Mouse (Mus musculus) skeletal muscle tissue, adult 2 months (tissue): ENCODE data around the gene Dcaf11.
A peak's percentile ranks its signal among the peaks of the same experiment; 100 is the strongest.

Source experiments
- DNase-seq: peaks from one replicate; pipeline ENCODE4 v3.0.0-alpha.2; 2012; ENCODE audit warnings: low read depth, low spot score

Gene Dcaf11

GRCm38 (mm10) chr14:55557003-55557402 is 2.8 kb upstream of the Dcaf11 start:
- peak; percentile 78 for DNase-seq

DNA sequence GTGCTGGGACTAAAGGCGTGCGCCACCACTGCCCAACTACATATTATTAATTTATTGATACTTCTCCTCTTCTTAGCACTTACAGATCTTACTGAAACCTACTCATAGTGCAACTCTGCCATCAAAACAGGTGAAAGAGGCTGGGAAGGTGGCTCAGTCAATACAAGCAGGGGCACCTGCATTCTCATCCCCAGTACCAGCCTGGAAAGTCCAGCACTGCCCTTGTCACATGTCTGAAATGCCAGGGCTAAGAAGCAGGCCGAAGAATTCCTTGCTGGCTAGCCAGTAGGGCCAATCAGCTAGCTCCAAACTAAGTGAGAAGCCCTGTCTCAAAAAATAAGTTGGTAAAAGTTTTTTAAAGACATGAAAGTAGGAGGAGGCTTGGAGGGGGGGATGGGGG is 2.2 kb upstream of the Dcaf11 start:
- DNase-seq, result no peak

DNA sequence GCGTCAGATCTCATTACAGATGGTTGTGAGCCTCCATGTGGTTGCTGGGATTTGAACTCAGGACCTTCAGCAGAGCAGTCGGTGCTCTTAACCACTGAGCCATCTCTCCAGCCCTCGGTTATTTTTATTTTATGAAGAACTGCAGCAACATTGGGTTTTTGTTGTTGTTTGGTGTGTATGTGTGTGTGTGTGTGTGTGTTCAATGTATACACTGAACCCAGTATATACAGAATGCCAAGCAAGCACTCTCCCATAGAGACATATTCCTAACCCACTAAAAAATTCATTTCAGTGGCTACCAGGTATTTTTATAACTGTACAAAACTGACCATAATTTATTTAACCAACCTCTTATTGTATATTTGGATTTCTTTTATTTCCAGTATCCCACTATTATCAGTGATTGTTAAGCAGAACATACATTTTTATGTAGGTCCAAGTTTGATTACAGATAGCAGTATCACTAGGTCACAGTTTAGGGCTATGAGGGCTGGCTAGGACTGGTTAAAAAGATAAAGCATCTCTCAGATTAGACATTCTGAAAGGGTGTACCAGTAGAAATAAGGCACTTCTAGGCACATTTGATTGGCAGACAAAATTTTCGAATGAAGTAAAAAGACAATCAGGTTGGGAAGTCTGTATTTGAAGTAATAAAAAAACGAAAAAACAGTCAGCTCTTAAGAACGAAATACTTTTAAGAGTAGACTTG is 912 bp upstream of the Dcaf11 start:
- no peak for DNase-seq

- DNase-seq, result peak; percentile 99
Measured at GRCm38 (mm10) chr14:55560202-55561073, 632 bp downstream of the Dcaf11 start, which contains the start of gene A730061H03Rik. TSS of gene A730061H03Rik (minus strand) at chr14:55560406.

GRCm38 (mm10) chr14:55561860-55562259 is 2.1 kb downstream of the Dcaf11 start:
- no peak for DNase-seq

- no peak for DNase-seq
Measured at GRCm38 (mm10) chr14:55563249-55563648, 3.4 kb downstream of the Dcaf11 start.

- no peak for DNase-seq
Measured at GRCm38 (mm10) chr14:55565748-55566147, 5.9 kb downstream of the Dcaf11 start.

- DNase-seq, result no peak
Measured at GRCm38 (mm10) chr14:55567496-55567895, 7.7 kb downstream of the Dcaf11 start.

DNA sequence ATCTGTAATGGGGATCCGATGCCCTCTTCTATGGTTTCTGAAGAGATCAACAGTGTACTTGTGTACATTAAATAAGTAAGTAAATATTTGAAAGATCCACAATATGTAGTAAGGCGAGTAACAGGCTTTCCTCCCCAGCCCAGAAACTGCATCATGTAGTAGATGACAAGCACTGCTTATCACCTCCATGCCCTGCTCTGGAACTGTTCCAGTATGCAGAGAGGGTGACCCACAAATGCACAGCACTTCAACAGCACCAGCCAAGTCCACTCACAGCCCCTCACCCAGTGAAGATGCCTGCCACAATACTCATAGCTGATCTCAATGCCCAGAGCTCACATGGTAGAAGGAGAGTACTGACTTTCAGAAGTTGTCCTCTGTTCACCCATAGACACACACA is 10.8 kb downstream of the Dcaf11 start:
- no peak for DNase-seq

GRCm38 (mm10) chr14:55571760-55572159 is 12.0 kb downstream of the Dcaf11 start:
- DNase-seq, result no peak

DNA sequence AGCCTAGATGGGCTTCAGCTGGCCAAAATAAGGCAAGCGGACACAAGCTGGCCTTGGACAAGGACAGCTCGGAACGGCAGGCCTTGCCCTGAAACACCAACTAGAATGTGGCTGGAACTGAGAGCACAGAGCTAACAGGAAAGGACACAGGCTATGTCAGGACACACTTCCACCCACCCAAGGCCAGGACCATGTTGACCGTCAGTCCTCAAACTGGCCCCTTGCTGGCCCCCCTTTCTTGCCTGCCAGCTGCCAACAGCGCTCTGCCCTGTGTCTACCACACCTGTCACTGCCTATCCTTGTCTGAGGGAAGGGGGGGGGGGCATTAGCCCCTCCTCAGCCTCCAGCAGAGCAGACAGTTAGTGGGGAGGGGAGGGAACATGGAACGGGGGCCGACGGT is 15.5 kb downstream of the Dcaf11 start, which contains the start of gene Fitm1:
TSS of gene Fitm1 (plus strand) at position 316 of the 400 bp plus-strand sequence.
- DNase-seq, result peak; percentile 94

- DNase-seq, result peak; percentile 65
Measured at GRCm38 (mm10) chr14:55575711-55576110, 15.9 kb downstream of the Dcaf11 start.

DNA sequence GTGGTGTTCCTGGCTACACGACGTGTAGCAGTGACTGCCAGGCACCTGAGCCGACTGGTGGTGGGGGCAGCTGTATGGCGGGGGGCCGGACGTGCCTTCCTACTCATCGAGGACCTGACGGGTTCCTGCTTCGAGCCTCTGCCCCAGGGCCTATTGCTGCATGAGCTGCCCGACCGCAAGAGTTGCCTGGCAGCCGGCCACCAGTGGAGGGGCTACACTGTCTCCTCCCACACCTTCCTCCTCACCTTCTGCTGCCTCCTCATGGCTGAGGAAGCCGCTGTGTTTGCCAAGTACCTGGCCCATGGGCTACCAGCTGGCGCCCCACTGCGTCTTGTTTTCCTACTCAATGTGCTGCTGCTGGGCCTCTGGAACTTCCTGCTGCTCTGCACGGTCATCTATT is 16.6 kb downstream of the Dcaf11 start:
- DNase-seq, result peak; percentile 56

- DNase-seq, result peak; percentile 63
Measured at GRCm38 (mm10) chr14:55577871-55578667, 18.3 kb downstream of the Dcaf11 start, which contains the start of gene Psme1. TSS of gene Psme1 (plus strand) at chr14:55578123.

DNA sequence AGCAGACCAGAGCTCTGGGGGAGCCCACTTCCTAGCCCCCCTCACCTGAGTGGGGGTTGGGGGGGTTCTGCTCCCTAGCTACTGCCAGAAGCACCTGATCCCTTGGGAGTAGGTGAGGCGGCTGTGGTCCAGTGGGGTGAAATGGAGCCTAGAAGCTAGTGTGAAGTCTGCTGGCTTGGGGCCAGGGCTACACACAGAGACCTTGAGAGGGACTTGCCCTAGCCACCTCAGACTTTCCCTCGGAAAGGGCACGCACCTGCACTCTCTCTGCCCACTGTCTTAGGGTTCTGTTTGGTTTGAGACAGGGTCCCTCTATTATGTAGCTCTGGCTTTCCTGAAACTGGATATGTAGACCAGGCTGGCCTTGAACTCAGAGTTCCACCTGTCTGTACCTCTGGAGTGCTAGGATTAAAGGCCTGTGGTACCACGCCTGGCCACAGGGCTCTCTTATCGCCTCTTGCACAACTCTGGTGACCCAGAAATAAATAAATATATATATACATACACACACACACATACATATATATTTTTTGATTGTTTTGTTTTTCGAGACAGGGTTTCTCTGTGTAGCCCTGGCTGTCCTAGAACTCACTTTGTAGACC is 19.0 kb downstream of the Dcaf11 start:
- peak; percentile 85 for DNase-seq

DNA sequence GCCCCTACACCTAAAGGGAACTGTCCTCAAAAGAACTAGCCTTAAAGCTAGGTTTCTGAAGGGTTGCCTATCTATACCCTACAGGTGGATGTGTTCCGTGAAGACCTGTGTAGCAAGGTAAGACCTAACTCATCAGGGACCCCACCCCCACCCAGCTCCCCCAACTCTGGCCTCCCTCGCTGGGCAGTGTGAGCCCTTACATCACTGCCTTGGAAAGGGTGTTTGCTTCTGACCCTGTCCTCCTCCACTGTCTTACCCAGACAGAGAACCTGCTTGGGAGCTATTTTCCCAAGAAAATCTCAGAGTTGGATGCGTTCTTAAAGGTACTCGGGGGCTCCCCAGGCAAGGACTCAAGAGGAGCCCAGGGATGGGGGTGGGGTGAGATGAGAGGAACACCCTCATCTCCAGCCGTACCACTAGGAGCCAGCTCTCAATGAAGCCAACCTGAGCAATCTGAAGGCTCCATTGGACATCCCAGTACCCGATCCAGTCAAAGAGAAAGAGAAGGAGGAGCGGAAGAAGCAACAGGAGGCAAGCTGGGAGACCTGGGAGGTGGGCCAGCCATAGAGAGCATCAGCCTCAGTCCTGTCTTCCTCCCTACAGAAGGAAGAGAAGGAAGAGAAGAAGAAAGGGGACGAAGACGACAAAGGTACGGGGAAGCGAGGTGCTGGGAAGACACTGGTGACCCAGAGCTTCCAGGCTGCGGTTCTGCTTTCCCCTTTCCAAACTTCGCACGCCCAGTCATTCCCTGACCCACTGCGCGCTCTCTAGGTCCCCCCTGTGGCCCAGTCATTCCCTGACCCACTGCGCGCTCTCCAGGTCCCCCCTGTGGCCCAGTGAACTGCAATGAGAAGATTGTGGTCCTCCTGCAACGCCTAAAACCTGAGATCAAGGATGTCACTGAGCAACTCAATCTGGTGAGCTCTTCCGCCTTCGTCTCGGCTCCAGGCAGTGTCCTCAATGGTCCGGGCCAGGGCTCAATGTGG is 20.0 kb downstream of the Dcaf11 start:
- DNase-seq, result no peak

- no peak for DNase-seq
Measured at GRCm38 (mm10) chr14:55580731-55581130, 20.9 kb downstream of the Dcaf11 start.

GRCm38 (mm10) chr14:55581981-55582681 is 22.3 kb downstream of the Dcaf11 start:
- no peak for DNase-seq

- no peak for DNase-seq
Measured at GRCm38 (mm10) chr14:55584303-55584701, 24.5 kb downstream of the Dcaf11 start.
